Mouse (Mus musculus) embryonic facial prominence, embryonic 10.5 days (tissue): ENCODE results near the gene Sgsm3. TPM values are rescaled to one million over a fixed set of nuclear protein-coding genes. Genes with fewer than 3 reads are reported as not detected.

Source experiments
- DNase-seq: peaks from one replicate; pipeline ENCODE4 v3.0.0-alpha.2; 2017; ENCODE audit warnings: low spot score
- H3K27ac ChIP-seq: fragments of 300-500 bp; sonication (generic); replicated peaks from 2 replicates; pipeline ENCODE4 v1.5.1; 2016; ENCODE audit warnings: mild to moderate bottlenecking
- H3K27me3 ChIP-seq: fragments of 300-500 bp; sonication (generic); replicated peaks from 2 replicates; pipeline ENCODE4 v1.6.1; 2016; ENCODE audit warnings: low read depth, mild to moderate bottlenecking; ENCODE audit not compliant: poor library complexity, severe bottlenecking
- H3K36me3 ChIP-seq: fragments of 300-500 bp; sonication (generic); replicated peaks from 2 replicates; pipeline ENCODE4 v1.6.1; 2016; ENCODE audit warnings: mild to moderate bottlenecking, moderate library complexity
- H3K4me1 ChIP-seq: fragments of 300-500 bp; sonication (generic); 2 replicates; pipeline ENCODE4 v1.6.1; 2016
- H3K4me3 ChIP-seq: fragments of 300-500 bp; sonication (generic); 2 replicates; pipeline ENCODE4 v1.5.1; 2016; ENCODE audit warnings: mild to moderate bottlenecking, moderate library complexity
- H3K9me3 ChIP-seq: fragments of 300-500 bp; sonication (generic); 2 replicates; pipeline ENCODE4 v1.6.1; 2016; ENCODE audit warnings: mild to moderate bottlenecking
- WGBS: fragments of 180-500 bp; shearing (Covaris S2); methylation state at CpG from one replicate; pipeline ENCODE4 v1.1.7; 2016; 5-methylcytosine and 5-hydroxymethylcytosine counted together
- polyA plus RNA-seq: library from polyadenylated mRNA; unstranded; fragments of >200 nt; fragmentation: Nextera tagmentation; extraction: Ambion mirVana; gene quantifications from 2 replicates; pipeline ENCODE4 v1.2.1, GENCODE M21; 2016

Sgsm3 gene
- polyA plus RNA-seq, 1 experiment from 2014 or later, result 30.8 TPM

GRCm38 (mm10) chr15:81013186-81013585 lies 35.6 kb downstream of the Sgsm3 start:
- H3K4me1 ChIP-seq, result 0 out of 2 replicates have a peak, but pooled peaks cover 6% of the 10 kb centered on the region
- H3K27me3 ChIP-seq, result no peaks in the 10 kb centered on the region
- no peak overlapping the region for H3K4me3 ChIP-seq
- 80% methylated on average over 7 of the region's 7 CpGs for WGBS
- no peak overlapping the region for H3K27ac ChIP-seq
- H3K36me3 ChIP-seq, result peaks cover 97% of the 10 kb centered on the region
- no peaks in the 10 kb centered on the region for H3K9me3 ChIP-seq
- DNase-seq, result no peak

GRCm38 (mm10) chr15:81015068-81015744 lies 37.6 kb downstream of the Sgsm3 start:
- H3K36me3 ChIP-seq, result peaks cover 97% of the 10 kb centered on the region

GRCm38 (mm10) chr15:81016488-81016887 lies 38.9 kb downstream of the Sgsm3 start:
- Histone ChIP-seq H3K27me3 (no peaks in the 10 kb centered on the region), H3K27ac (no peak overlapping the region), H3K9me3 (no peaks in the 10 kb centered on the region), H3K36me3 (peaks cover 97% of the 10 kb centered on the region), H3K4me1 (0 out of 2 replicates have a peak, but pooled peaks cover 3% of the 10 kb centered on the region), H3K4me3 (no peak overlapping the region)
- DNase-seq, result no peak
- 91% methylated on average over 10 of the region's 10 CpGs for WGBS

More at GRCm38 (mm10) chr15:81015068-81015744, 37.6 kb downstream of the Sgsm3 start:
- H3K4me3 ChIP-seq, result no peak overlapping the region
- no peak overlapping the region for H3K27ac ChIP-seq
- WGBS, result 81% methylated on average over 5 of the region's 5 CpGs
- H3K4me1 ChIP-seq, result 0 out of 2 replicates have a peak, but pooled peaks cover 3% of the 10 kb centered on the region
- H3K27me3 ChIP-seq, result no peaks in the 10 kb centered on the region
- no peaks in the 10 kb centered on the region for H3K9me3 ChIP-seq
- no peak for DNase-seq

GRCm38 (mm10) chr15:81017308-81017707 lies 39.7 kb downstream of the Sgsm3 start:
- H3K27me3 ChIP-seq, result no peaks in the 10 kb centered on the region
- no peak overlapping the region for H3K27ac ChIP-seq
- 93% methylated on average over 7 of the region's 7 CpGs for WGBS
- no peak overlapping the region for H3K4me3 ChIP-seq
- peaks cover 97% of the 10 kb centered on the region for H3K36me3 ChIP-seq
- H3K4me1 ChIP-seq, result 0 out of 2 replicates have a peak, but pooled peaks cover 3% of the 10 kb centered on the region
- H3K9me3 ChIP-seq, result no peaks in the 10 kb centered on the region
- DNase-seq, result no peak

GRCm38 (mm10) chr15:81021377-81021776 lies 43.8 kb downstream of the Sgsm3 start:
- DNase-seq, result no peak
- Histone ChIP-seq H3K27me3 (no peaks in the 10 kb centered on the region), H3K9me3 (no peaks in the 10 kb centered on the region), H3K4me1 (peaks cover under 1% of the 10 kb centered on the region; the same call in 1 of the 2 replicates), H3K36me3 (peaks cover 70% of the 10 kb centered on the region), H3K27ac (no peak overlapping the region), H3K4me3 (no peak overlapping the region)
- WGBS, result 84% methylated on average over 6 of the region's 6 CpGs

GRCm38 (mm10) chr15:81022437-81022836 lies 44.9 kb downstream of the Sgsm3 start:
- Histone ChIP-seq H3K27ac (no peak overlapping the region), H3K36me3 (peaks cover 59% of the 10 kb centered on the region), H3K4me1 (peaks cover 11% of the 10 kb centered on the region), H3K27me3 (no peaks in the 10 kb centered on the region), H3K4me3 (no peak overlapping the region), H3K9me3 (no peaks in the 10 kb centered on the region)
- no peak for DNase-seq
- 87% methylated on average over 7 of the region's 7 CpGs for WGBS

- peaks cover 19% of the 10 kb centered on the region for H3K4me1 ChIP-seq
- 97% methylated on average over 9 of the region's 9 CpGs for WGBS
- no peaks in the 10 kb centered on the region for H3K27me3 ChIP-seq
- no peak overlapping the region for H3K27ac ChIP-seq
- no peak for DNase-seq
- no peak overlapping the region for H3K4me3 ChIP-seq
- peaks cover 45% of the 10 kb centered on the region for H3K36me3 ChIP-seq
- no peaks in the 10 kb centered on the region for H3K9me3 ChIP-seq
These were observed 46.3 kb downstream of the Sgsm3 start for GRCm38 (mm10) chr15:81023842-81024241.

GRCm38 (mm10) chr15:81026901-81027300 lies 49.3 kb downstream of the Sgsm3 start:
- Histone ChIP-seq H3K4me1 (peaks cover 31% of the 10 kb centered on the region), H3K9me3 (no peaks in the 10 kb centered on the region), H3K27me3 (no peaks in the 10 kb centered on the region), H3K27ac (no peak overlapping the region), H3K4me3 (no peak overlapping the region), H3K36me3 (peaks cover 15% of the 10 kb centered on the region)
- no peak for DNase-seq
- 83% methylated on average over 5 of the region's 5 CpGs for WGBS

- no peaks in the 10 kb centered on the region for H3K27me3 ChIP-seq
- 0 out of 2 replicates have a peak overlapping the region, but pooled peaks have one; percentile 12 for H3K27ac ChIP-seq
- peaks cover 8% of the 10 kb centered on the region for H3K36me3 ChIP-seq
- no peak overlapping the region for H3K4me3 ChIP-seq
- 43% methylated on average over 8 of the region's 8 CpGs for WGBS
- no peaks in the 10 kb centered on the region for H3K9me3 ChIP-seq
- DNase-seq, result peak; percentile 78
- peaks cover 34% of the 10 kb centered on the region for H3K4me1 ChIP-seq
These were observed 50.0 kb downstream of the Sgsm3 start for GRCm38 (mm10) chr15:81027378-81028173.

- peaks cover 68% of the 10 kb centered on the region for H3K4me1 ChIP-seq
- H3K36me3 ChIP-seq, result no peaks in the 10 kb centered on the region
- no peak overlapping the region for H3K4me3 ChIP-seq
- no peaks in the 10 kb centered on the region for H3K9me3 ChIP-seq
- DNase-seq, result no peak
- peak overlapping the region; percentile 30; the same call in 1 of the 2 replicates for H3K27ac ChIP-seq
- H3K27me3 ChIP-seq, result no peaks in the 10 kb centered on the region
- 70% methylated on average over 10 of the region's 10 CpGs for WGBS
These were observed 53.4 kb downstream of the Sgsm3 start for GRCm38 (mm10) chr15:81030891-81031425.

- 0 out of 2 replicates have a peak overlapping the region, but pooled peaks have one; percentile 15 for H3K27ac ChIP-seq
- DNase-seq, result no peak
- no peaks in the 10 kb centered on the region for H3K9me3 ChIP-seq
- no peak overlapping the region for H3K4me3 ChIP-seq
- H3K4me1 ChIP-seq, result peaks cover 67% of the 10 kb centered on the region
- H3K27me3 ChIP-seq, result no peaks in the 10 kb centered on the region
- no peaks in the 10 kb centered on the region for H3K36me3 ChIP-seq
- WGBS, result 81% methylated on average over 4 of the region's 4 CpGs
These were observed 54.0 kb downstream of the Sgsm3 start for GRCm38 (mm10) chr15:81031611-81032010.

GRCm38 (mm10) chr15:81032941-81033629 lies 55.5 kb downstream of the Sgsm3 start:
- peak; percentile 27 for DNase-seq
- H3K4me1 ChIP-seq, result peaks cover 52% of the 10 kb centered on the region
- no peaks in the 10 kb centered on the region for H3K27me3 ChIP-seq
- WGBS, result 37% methylated on average over 9 of the region's 9 CpGs
- H3K4me3 ChIP-seq, result no peak overlapping the region
- no peaks in the 10 kb centered on the region for H3K36me3 ChIP-seq
- H3K27ac ChIP-seq, result peak overlapping the region; percentile 35
- no peaks in the 10 kb centered on the region for H3K9me3 ChIP-seq
